Mouse (Mus musculus) MEL (cell line): Measurements from ENCODE around the gene Lmx1a.

Experiments used
- CHD1 ChIP-seq: IDR thresholded peaks from 2 replicates; pipeline ENCODE4 v1.6.1; 2012; ENCODE audit warnings: low read depth, mild to moderate bottlenecking, inconsistent platforms, low read length, improper control_type of control experiment
- CHD2 ChIP-seq: IDR thresholded peaks from 2 replicates; pipeline ENCODE4 v1.6.1; 2011; ENCODE audit warnings: low read length, improper control_type of control experiment
- CTCF ChIP-seq, 3 experiments: IDR thresholded peaks in 2 of 3; conservative IDR thresholded peaks in 1 of 3; 2 replicates each; pipeline ENCODE4 v1.5.1; 2011 to 2012; ENCODE audit warnings: low read length in 3 of 3, low read depth in 2 of 3, mild to moderate bottlenecking in 2 of 3, improper control_type of control experiment in 1 of 3, inconsistent platforms in 1 of 3, mixed read lengths in 1 of 3, moderate library complexity in 1 of 3; ENCODE audit not compliant: control insufficient read depth in 1 of 3, insufficient read depth in 1 of 3, poor library complexity in 1 of 3, severe bottlenecking in 1 of 3
- ELF1 ChIP-seq: IDR thresholded peaks from 2 replicates; pipeline ENCODE4 v1.6.1; 2014; ENCODE audit warnings: low read depth, mild to moderate bottlenecking, inconsistent platforms, low read length, improper control_type of control experiment, moderate library complexity
- GATA1 ChIP-seq: IDR thresholded peaks from 2 replicates; pipeline ENCODE4 v1.6.1; 2011; ENCODE audit warnings: low read depth, low read length, improper control_type of control experiment
- JUND ChIP-seq: IDR thresholded peaks from 2 replicates; pipeline ENCODE4 v1.6.1; 2011; ENCODE audit warnings: low read depth, mild to moderate bottlenecking, improper control_type of control experiment, low read length
- MAZ ChIP-seq: IDR thresholded peaks from 2 replicates; pipeline ENCODE4 v1.6.1; 2012; ENCODE audit warnings: low read depth, mild to moderate bottlenecking, inconsistent platforms, low read length, improper control_type of control experiment
- POLR2A ChIP-seq, 2 experiments: IDR thresholded peaks; 2 replicates each; pipeline ENCODE4 v1.6.1; 2011 to 2012; ENCODE audit warnings: low read length in 2 of 2, mild to moderate bottlenecking in 2 of 2, control low read depth in 1 of 2, improper control_type of control experiment in 1 of 2, low read depth in 1 of 2, moderate library complexity in 1 of 2; ENCODE audit not compliant: control insufficient read depth in 1 of 2, insufficient read depth in 1 of 2, poor library complexity in 1 of 2
- SIN3A ChIP-seq: IDR thresholded peaks from 2 replicates; pipeline ENCODE4 v1.6.1; 2012; ENCODE audit warnings: low read length, improper control_type of control experiment, inconsistent platforms
- TAL1 ChIP-seq: IDR thresholded peaks from 2 replicates; pipeline ENCODE4 v1.6.1; 2012; ENCODE audit warnings: mild to moderate bottlenecking, inconsistent platforms, low read length, moderate library complexity, mixed read lengths

DNA sequence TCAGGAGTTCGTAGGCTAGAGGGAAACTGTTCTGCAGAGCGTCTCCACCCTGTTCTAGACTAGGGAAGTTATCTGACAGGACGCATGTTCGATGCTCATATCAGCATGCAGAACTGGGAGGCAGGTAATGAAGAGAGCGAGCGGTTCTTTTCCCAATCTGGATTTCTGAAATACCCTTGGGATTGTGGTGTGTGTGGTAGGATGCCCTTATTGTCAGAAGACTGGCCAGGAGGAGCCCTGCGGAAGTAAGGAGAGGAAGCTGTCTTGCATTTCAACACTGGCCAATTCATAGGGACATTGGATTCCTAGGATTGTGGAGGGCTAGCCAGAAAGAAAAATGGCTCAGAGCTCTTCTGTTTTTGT lies 3.6 kb downstream of the Lmx1a start:
- no peak for TF ChIP-seq GATA1
- no peak for TF ChIP-seq CTCF (IDR thresholded peaks at IDR 0.05 in 2 of 3, conservative IDR thresholded peaks at IDR 0.05 in 1 of 3; ENCODE audit: control insufficient read depth in 1 of 3, insufficient read depth in 1 of 3, low read depth in 2 of 3, low read length in 3 of 3, poor library complexity in 1 of 3, severe bottlenecking in 1 of 3)
- no peak for TF ChIP-seq ELF1
- no peak for TF ChIP-seq POLR2A (IDR thresholded peaks at IDR 0.05; ENCODE audit: control insufficient read depth in 1 of 2, insufficient read depth in 1 of 2, low read depth in 1 of 2, low read length in 2 of 2, poor library complexity in 1 of 2)
- TF ChIP-seq CHD2: no peak
- no peak for TF ChIP-seq TAL1
- TF ChIP-seq SIN3A: no peak
- TF ChIP-seq JUND: no peak
- TF ChIP-seq MAZ: no peak
- no peak for TF ChIP-seq CHD1
